Mouse (Mus musculus) embryonic facial prominence, embryonic 10.5 days (tissue): ENCODE results near the gene Siva1. TPM values are rescaled to one million over a fixed set of nuclear protein-coding genes. Genes with fewer than 3 reads are reported as not detected.

Experiments
- DNase-seq: peaks from one replicate; pipeline ENCODE4 v3.0.0-alpha.2; 2017; ENCODE audit warnings: low spot score
- H3K27ac ChIP-seq: fragments of 300-500 bp; sonication (generic); replicated peaks from 2 replicates; pipeline ENCODE4 v1.5.1; 2016; ENCODE audit warnings: mild to moderate bottlenecking
- H3K27me3 ChIP-seq: fragments of 300-500 bp; sonication (generic); replicated peaks from 2 replicates; pipeline ENCODE4 v1.6.1; 2016; ENCODE audit warnings: low read depth, mild to moderate bottlenecking; ENCODE audit not compliant: poor library complexity, severe bottlenecking
- H3K36me3 ChIP-seq: fragments of 300-500 bp; sonication (generic); replicated peaks from 2 replicates; pipeline ENCODE4 v1.6.1; 2016; ENCODE audit warnings: mild to moderate bottlenecking, moderate library complexity
- H3K4me1 ChIP-seq: fragments of 300-500 bp; sonication (generic); 2 replicates; pipeline ENCODE4 v1.6.1; 2016
- H3K4me3 ChIP-seq: fragments of 300-500 bp; sonication (generic); 2 replicates; pipeline ENCODE4 v1.5.1; 2016; ENCODE audit warnings: mild to moderate bottlenecking, moderate library complexity
- H3K9me3 ChIP-seq: fragments of 300-500 bp; sonication (generic); 2 replicates; pipeline ENCODE4 v1.6.1; 2016; ENCODE audit warnings: mild to moderate bottlenecking
- WGBS: fragments of 180-500 bp; shearing (Covaris S2); methylation state at CpG from one replicate; pipeline ENCODE4 v1.1.7; 2016; 5-methylcytosine and 5-hydroxymethylcytosine counted together
- polyA plus RNA-seq: library from polyadenylated mRNA; unstranded; fragments of >200 nt; fragmentation: Nextera tagmentation; extraction: Ambion mirVana; gene quantifications from 2 replicates; pipeline ENCODE4 v1.2.1, GENCODE M21; 2016

Siva1 gene
- polyA plus RNA-seq, 1 experiment from 2014 or later, result 332 TPM

GRCm38 (mm10) chr12:112677076-112677475 is 32.6 kb downstream of the Siva1 start:
- no peak overlapping the region for H3K4me3 ChIP-seq
- peaks cover 53% of the 10 kb centered on the region for H3K4me1 ChIP-seq
- H3K27me3 ChIP-seq, result peaks cover 60% of the 10 kb centered on the region
- no peaks in the 10 kb centered on the region for H3K9me3 ChIP-seq
- 63% methylated on average over 5 of the region's 5 CpGs for WGBS
- no peak overlapping the region for H3K27ac ChIP-seq
- H3K36me3 ChIP-seq, result peaks cover 7% of the 10 kb centered on the region; the same call in 1 of the 2 replicates
- no peak for DNase-seq

- Histone ChIP-seq H3K27me3 (peaks cover 69% of the 10 kb centered on the region), H3K9me3 (no peaks in the 10 kb centered on the region), H3K27ac (peak overlapping the region; percentile 80), H3K4me3 (peak overlapping the region; percentile 74), H3K36me3 (0 out of 2 replicates have a peak, but pooled peaks cover 4% of the 10 kb centered on the region), H3K4me1 (peaks cover 43% of the 10 kb centered on the region)
- DNase-seq, result no peak
- WGBS, result 18% methylated on average over 19 of the region's 19 CpGs
Observed at GRCm38 (mm10) chr12:112677943-112678554, 33.6 kb downstream of the Siva1 start.

DNA sequence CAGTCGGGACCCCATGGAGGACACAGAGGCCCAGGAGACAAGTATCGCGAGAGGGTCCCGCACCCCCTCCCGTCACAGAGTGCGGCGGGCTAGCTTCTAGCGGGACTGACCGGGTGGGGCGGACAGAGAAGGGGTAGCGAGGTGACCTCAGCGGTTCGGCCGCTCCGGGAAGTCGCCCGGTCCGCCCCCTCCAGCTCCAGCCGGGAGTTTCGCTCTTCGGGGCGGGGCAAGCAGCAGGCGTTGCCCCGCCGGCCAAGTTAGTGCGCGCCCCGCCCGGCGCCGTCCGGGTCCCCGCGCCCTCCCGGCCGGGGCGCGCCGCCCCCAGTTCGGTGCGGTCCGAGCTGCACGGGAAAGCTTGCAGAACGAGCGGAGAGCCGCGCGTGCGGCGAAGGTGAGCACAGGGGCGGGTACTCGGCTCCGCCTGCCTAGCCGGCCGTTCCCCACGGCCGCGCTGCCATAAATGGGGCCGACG is 34.1 kb downstream of the Siva1 start, which contains the start of gene Zbtb42:
Zbtb42 (plus strand) TSS at position 274 of the 472 bp plus-strand sequence.
- Histone ChIP-seq H3K27me3 (peaks cover 75% of the 10 kb centered on the region), H3K27ac (peak within 1 kb of the TSS; percentile 80), H3K4me3 (peak within 1 kb of the TSS; percentile 74), H3K4me1 (peaks cover 40% of the 10 kb centered on the region), H3K9me3 (no peaks in the 10 kb centered on the region), H3K36me3 (0 out of 2 replicates have a peak, but pooled peaks cover 4% of the 10 kb centered on the region)
- DNase-seq, result peak; percentile 84
- under 1% methylated on average over 60 of the region's 60 CpGs for WGBS

DNA sequence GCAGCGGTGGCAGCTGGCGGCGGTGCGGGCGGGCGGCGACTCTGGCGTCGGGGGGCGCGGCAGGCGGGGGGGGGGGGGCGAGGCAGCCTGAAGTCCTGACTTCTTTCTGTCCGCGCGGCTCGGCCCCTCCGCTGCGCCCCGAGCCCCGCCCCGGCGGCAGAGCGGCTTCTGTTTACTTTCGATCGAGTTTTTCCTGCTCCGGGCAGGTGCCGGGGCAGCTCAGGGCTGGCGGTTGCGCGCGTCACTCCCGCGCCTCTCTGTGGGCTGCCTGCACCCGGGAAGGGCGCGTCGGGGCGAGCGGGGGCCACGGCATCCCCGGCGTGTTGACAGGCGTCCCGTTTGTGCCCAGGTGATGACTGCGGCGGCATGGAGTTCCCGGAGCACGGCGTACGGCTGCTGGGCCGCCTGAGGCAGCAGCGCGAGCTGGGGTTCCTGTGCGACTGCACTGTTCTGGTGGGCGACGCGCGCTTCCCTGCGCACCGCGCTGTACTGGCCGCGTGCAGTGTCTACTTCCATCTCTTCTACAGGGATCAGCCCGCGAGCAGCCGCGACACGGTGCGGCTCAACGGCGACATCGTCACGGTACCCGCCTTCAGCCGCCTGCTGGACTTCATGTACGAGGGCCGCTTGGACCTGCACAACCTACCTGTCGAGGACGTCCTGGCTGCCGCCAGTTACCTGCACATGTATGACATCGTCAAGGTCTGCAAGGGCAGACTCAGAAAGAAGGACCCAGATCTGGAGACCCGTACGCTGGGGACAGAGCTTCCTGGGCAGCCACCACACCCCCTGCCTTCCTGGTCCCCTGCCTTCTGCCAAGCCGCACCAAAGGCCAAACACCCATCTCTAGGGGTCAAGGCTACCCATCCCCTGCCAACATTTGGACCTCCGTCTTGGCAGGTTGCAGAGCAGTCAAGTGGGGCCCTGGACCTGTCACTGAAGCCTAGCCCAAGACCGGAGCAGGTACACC is 34.8 kb downstream of the Siva1 start:
- WGBS, result 3% methylated on average over 82 of the region's 87 CpGs
- Histone ChIP-seq H3K4me3 (peak overlapping the region; percentile 74), H3K27me3 (peaks cover 78% of the 10 kb centered on the region), H3K4me1 (peaks cover 39% of the 10 kb centered on the region), H3K36me3 (0 out of 2 replicates have a peak, but pooled peaks cover 4% of the 10 kb centered on the region), H3K27ac (peak overlapping the region; percentile 80), H3K9me3 (no peaks in the 10 kb centered on the region)
- peak; percentile 71 for DNase-seq

DNA sequence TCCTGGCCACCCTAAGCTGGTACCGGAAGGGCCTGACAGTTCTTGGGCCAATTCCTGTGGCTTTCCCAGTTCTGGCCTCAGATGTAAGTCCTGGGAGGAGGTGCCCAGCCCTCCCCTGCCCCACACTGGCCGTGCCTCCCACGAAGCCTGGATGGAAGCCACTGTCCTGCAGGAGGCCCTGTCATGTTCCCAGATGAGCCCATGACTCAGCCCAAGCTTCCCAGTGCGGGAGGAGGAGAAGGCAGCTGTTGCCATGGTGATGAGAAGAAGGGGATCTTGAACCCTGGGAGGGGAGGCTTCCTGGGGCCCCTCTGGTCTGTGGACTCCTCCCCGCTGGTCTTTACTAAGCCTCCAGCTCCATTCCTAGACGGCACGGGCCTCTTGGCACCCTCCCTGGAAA is 38.9 kb downstream of the Siva1 start:
- H3K4me1 ChIP-seq, result peaks cover 16% of the 10 kb centered on the region
- no peak overlapping the region for H3K27ac ChIP-seq
- H3K27me3 ChIP-seq, result peaks cover 63% of the 10 kb centered on the region
- H3K36me3 ChIP-seq, result 0 out of 2 replicates have a peak, but pooled peaks cover 4% of the 10 kb centered on the region
- 66% methylated on average over 7 of the region's 7 CpGs for WGBS
- H3K4me3 ChIP-seq, result no peak overlapping the region
- DNase-seq, result no peak
- H3K9me3 ChIP-seq, result no peaks in the 10 kb centered on the region

GRCm38 (mm10) chr12:112688458-112688857 is 44.0 kb downstream of the Siva1 start:
- peaks cover 15% of the 10 kb centered on the region for H3K4me1 ChIP-seq
- H3K9me3 ChIP-seq, result no peaks in the 10 kb centered on the region
- peaks cover 4% of the 10 kb centered on the region; the same call in 1 of the 2 replicates for H3K36me3 ChIP-seq
- 74% methylated on average over 15 of the region's 15 CpGs for WGBS
- H3K27ac ChIP-seq, result no peak overlapping the region
- DNase-seq, result no peak
- H3K4me3 ChIP-seq, result no peak overlapping the region
- H3K27me3 ChIP-seq, result peaks cover 12% of the 10 kb centered on the region

DNA sequence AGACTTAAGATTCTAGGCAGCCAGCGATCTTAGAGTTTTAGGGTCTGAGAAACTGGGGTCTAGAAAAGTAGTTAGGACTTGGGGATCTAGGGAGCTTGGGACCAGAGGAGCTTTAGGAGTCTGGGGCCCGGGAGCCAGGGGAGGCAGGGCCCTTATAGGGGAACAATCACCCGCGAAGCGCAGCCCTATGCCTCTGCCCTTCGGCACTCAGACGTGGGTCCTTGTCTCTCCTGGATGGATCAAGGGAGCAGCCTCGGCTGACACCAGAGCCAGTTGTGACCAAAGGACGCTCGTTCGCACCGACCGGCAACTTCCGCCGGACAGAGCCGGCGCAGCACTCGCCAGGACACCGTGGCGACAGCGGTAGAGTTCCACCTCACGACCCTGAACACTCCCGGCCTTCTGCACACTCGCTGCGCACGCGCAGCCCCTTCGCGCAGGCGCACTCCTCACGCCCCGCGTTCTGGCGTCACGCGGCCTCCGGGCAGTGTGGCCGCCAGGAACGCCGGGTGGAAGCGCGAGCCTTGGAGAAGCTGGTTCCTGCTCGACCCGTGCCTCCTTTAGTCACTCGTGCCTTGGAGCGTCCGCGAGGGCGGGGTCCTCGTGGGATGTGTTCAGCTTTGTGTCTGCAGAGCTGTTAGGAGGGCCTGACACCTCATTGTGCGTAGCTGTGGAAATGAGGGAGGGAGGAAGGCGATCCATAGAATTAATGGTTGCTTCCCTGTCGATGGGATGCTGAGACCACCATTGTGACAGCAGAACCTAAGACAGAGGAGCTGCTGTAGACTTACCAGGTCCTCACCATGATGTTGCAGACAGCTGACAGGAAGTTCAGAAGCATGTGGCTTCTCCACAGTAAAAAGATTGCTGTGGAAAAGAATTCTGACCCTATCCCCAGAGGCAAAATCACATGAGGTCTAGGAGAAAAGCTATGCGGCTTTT is 49.0 kb downstream of the Siva1 start:
- Histone ChIP-seq H3K9me3 (no peaks in the 10 kb centered on the region), H3K27ac (peak overlapping the region; percentile 95), H3K4me3 (peak overlapping the region; percentile 82), H3K4me1 (peaks cover 25% of the 10 kb centered on the region), H3K27me3 (peaks cover 24% of the 10 kb centered on the region), H3K36me3 (peaks cover 4% of the 10 kb centered on the region; the same call in 1 of the 2 replicates)
- WGBS, result 4% methylated on average over 54 of the region's 54 CpGs
- peak; percentile 96 for DNase-seq

DNA sequence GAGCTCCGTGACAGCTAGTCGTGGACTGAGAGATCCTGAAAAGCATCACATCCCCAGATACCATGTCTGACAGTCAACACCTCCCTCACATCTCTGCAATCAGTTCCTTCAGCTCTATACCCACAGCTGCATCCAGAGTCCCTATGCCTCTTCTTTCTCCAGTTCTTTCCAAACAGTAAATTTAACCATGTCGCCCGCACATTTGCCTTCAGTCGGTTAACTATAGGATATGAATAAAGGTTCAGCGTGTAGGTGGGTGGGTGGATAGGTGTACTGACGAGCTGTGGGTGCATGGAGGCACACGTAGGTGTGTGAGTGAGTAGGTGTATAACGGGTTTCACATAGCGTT is 49.6 kb downstream of the Siva1 start:
- no peak for DNase-seq
- Histone ChIP-seq H3K36me3 (peaks cover 4% of the 10 kb centered on the region; the same call in 1 of the 2 replicates), H3K27ac (peak overlapping the region; percentile 95; the same call in 1 of the 2 replicates), H3K27me3 (peaks cover 30% of the 10 kb centered on the region), H3K4me3 (peak overlapping the region; percentile 82), H3K4me1 (peaks cover 25% of the 10 kb centered on the region), H3K9me3 (no peaks in the 10 kb centered on the region)
- WGBS, result 84% methylated on average over 10 of the region's 10 CpGs

DNA sequence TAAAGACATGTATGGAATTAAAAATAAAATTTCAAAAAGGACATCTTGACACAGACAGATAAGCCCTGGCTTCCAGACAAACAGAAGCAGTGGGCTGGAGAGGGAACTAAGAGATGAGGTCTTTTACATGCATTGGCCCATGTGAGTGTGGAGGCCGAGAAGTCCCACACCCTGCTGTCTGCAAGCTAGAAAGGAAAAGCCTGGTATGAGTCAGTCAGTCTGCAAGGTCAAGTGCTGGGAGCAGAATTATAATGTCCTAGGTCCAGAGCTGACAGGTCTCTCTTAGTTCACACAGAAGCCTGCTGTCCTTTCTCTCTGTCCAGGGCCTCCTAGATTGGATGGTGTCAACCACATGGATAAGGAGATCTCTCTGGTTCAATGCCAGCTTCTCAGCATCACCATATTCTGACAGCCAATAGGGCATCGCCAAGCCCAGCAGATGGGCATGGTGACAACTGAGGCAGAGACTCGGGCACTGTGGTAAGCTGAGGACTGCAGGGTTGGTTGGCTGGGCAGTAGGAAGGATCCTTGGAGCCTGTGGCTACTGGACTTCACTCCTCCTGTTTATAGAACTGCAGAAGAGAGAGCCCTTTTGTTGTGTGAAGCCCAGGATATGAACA is 52.4 kb downstream of the Siva1 start:
- WGBS, result 80% methylated on average over 3 of the region's 3 CpGs
- Histone ChIP-seq H3K9me3 (no peaks in the 10 kb centered on the region), H3K27me3 (peaks cover 58% of the 10 kb centered on the region), H3K4me3 (no peak overlapping the region), H3K4me1 (peaks cover 39% of the 10 kb centered on the region), H3K36me3 (no peaks in the 10 kb centered on the region), H3K27ac (no peak overlapping the region)
- no peak for DNase-seq
